Mouse (Mus musculus): ENCODE measurements around the gene Dlx1. TPM values are rescaled to one million over a fixed set of nuclear protein-coding genes. Genes with fewer than 3 reads are reported as not detected.

Gene Dlx1
- polyA plus RNA-seq, 1 experiment = 0.64 TPM

DNA sequence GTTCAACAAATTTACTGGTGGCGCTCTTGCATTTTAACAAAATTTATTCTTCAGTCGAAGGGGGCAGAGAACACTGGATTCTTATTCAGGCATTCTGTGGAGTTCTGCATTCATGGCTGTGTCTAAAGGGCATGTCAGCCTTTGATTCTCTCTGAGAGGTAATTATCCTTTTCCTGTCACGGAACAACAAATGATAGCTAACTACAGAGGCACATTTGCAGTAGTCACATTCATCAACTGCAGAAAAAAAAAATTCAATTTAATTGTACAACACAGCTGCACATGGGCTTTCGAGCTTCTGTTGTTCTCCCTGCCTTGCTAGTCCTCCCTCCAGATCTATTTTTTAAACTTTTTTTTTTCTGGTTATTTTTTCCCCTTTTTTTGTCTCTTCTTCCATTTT is 10.9 kb upstream of the Dlx1 start:
- H3K4me3 ChIP-seq = no peak overlapping the region
- H3K36me3 ChIP-seq (ENCODE audit: control insufficient read depth, insufficient read depth) = no peaks in the 10 kb centered on the region
- TF ChIP-seq REST (IDR thresholded peaks at IDR 0.05; ENCODE audit: insufficient read depth, insufficient read length) (no peak), MYOD1 (IDR thresholded peaks at IDR 0.05; ENCODE audit: control insufficient read depth in 1 of 3, insufficient read length in 2 of 3, low read depth in 2 of 3) (no peak), CEBPB (IDR thresholded peaks at IDR 0.05; ENCODE audit: insufficient read depth, poor library complexity, severe bottlenecking) (no peak), MYOG (IDR thresholded peaks at IDR 0.05; ENCODE audit: control insufficient read depth in 1 of 3, insufficient read depth in 1 of 3, insufficient read length in 2 of 3, low read depth in 2 of 3) (no peak), TCF3 (IDR thresholded peaks at IDR 0.05; ENCODE audit: insufficient read length, low read depth) (no peak), TCF12 (IDR thresholded peaks at IDR 0.05; ENCODE audit: insufficient read depth, poor library complexity, severe bottlenecking) (no peak), POLR2AphosphoS2 (IDR thresholded peaks at IDR 0.05; ENCODE audit: insufficient read length, low read depth) (no peak), POLR2A (IDR thresholded peaks at IDR 0.05; ENCODE audit: insufficient read length, low read depth) (no peak), MAX (IDR thresholded peaks at IDR 0.05; ENCODE audit: low read depth) (no peak), E2F4 (IDR thresholded peaks at IDR 0.05; ENCODE audit: insufficient read depth) (no peak), USF1 (IDR thresholded peaks at IDR 0.05; ENCODE audit: low read depth) (no peak), SRF (IDR thresholded peaks at IDR 0.05; ENCODE audit: control insufficient read depth, insufficient read length, low read depth) (no peak)
- no peaks in the 10 kb centered on the region for H3K27me3 ChIP-seq (ENCODE audit: control insufficient read depth, insufficient read depth, insufficient read length)
- no peak overlapping the region for H3ac ChIP-seq (ENCODE audit: control insufficient read depth, insufficient read length)
- no peak overlapping the region for H3K4me2 ChIP-seq (ENCODE audit: low read depth)
- no peaks in the 10 kb centered on the region for H3K79me2 ChIP-seq (ENCODE audit: control insufficient read depth, insufficient read depth)

DNA sequence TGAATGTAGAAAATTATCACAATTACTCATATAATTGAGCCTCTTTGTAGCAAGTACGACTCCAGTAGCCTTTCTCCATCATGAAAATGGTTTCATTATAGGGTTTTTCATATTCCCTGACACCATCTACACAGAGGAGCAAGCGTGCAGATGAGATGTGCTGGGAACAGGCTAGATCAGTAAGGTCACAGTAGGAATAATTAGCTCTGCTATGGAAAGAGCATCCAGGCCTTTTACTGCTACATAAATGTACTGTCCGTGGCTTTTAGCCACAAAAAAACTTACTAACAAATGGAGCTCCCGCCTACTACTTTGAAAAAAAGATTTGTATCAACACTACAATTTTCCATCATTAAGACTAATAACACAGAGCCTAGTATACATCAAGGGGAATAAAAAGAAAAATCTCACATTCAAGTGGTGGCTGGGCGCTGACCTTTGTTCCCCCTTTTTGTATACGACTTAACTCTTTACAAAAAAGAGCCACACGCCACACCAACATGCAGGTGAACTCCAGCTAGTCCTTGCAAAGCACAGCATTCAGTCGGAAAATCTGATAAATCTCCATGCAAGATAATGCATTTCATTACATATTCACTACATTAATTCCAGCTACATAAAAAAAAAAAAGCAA is 10.3 kb upstream of the Dlx1 start:
- Histone ChIP-seq H3K36me3 (ENCODE audit: control insufficient read depth, insufficient read depth) (no peaks in the 10 kb centered on the region), H3ac (ENCODE audit: control insufficient read depth, insufficient read length) (no peak overlapping the region), H3K4me3 (no peak overlapping the region), H3K79me2 (ENCODE audit: control insufficient read depth, insufficient read depth) (no peaks in the 10 kb centered on the region), H3K4me2 (ENCODE audit: low read depth) (no peak overlapping the region), H3K27me3 (ENCODE audit: control insufficient read depth, insufficient read depth, insufficient read length) (no peaks in the 10 kb centered on the region)
- TF ChIP-seq USF1 (IDR thresholded peaks at IDR 0.05; ENCODE audit: low read depth) (no peak), MYOD1 (IDR thresholded peaks at IDR 0.05; ENCODE audit: control insufficient read depth in 1 of 3, insufficient read length in 2 of 3, low read depth in 2 of 3) (no peak), TCF3 (IDR thresholded peaks at IDR 0.05; ENCODE audit: insufficient read length, low read depth) (no peak), SRF (IDR thresholded peaks at IDR 0.05; ENCODE audit: control insufficient read depth, insufficient read length, low read depth) (no peak), E2F4 (IDR thresholded peaks at IDR 0.05; ENCODE audit: insufficient read depth) (no peak), POLR2AphosphoS2 (IDR thresholded peaks at IDR 0.05; ENCODE audit: insufficient read length, low read depth) (no peak), POLR2A (IDR thresholded peaks at IDR 0.05; ENCODE audit: insufficient read length, low read depth) (no peak), MYOG (IDR thresholded peaks at IDR 0.05; ENCODE audit: control insufficient read depth in 1 of 3, insufficient read depth in 1 of 3, insufficient read length in 2 of 3, low read depth in 2 of 3) (no peak), CEBPB (IDR thresholded peaks at IDR 0.05; ENCODE audit: insufficient read depth, poor library complexity, severe bottlenecking) (no peak), MAX (IDR thresholded peaks at IDR 0.05; ENCODE audit: low read depth) (no peak), TCF12 (IDR thresholded peaks at IDR 0.05; ENCODE audit: insufficient read depth, poor library complexity, severe bottlenecking) (no peak), REST (IDR thresholded peaks at IDR 0.05; ENCODE audit: insufficient read depth, insufficient read length) (no peak)

DNA sequence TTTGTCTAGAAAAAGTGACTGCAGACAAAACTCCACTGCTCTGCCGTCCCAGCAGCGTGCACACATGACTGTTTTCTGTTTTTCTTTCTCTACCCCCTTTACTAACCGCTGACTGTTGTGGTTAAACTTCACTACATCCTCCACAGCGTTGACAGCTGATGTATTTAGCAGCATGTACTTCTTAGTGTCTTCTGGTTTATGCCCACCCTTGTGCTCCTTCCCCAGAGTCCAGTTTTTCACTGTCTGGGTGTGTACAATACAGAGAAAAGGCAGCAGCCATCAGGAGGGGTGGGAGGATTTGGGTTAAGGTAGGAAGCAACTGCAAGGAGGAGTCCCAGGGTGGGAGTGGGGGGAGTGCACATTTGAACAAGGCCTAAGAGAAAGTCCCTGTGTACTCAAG is 5.0 kb upstream of the Dlx1 start:
- Histone ChIP-seq H3K4me2 (ENCODE audit: low read depth) (no peak overlapping the region), H3K4me3 (no peak overlapping the region), H3K36me3 (ENCODE audit: control insufficient read depth, insufficient read depth) (no peaks in the 10 kb centered on the region), H3K27me3 (ENCODE audit: control insufficient read depth, insufficient read depth, insufficient read length) (no peaks in the 10 kb centered on the region), H3K79me2 (ENCODE audit: control insufficient read depth, insufficient read depth) (no peaks in the 10 kb centered on the region), H3ac (ENCODE audit: control insufficient read depth, insufficient read length) (no peak overlapping the region)
- TF ChIP-seq E2F4 (IDR thresholded peaks at IDR 0.05; ENCODE audit: insufficient read depth) (no peak), TCF12 (IDR thresholded peaks at IDR 0.05; ENCODE audit: insufficient read depth, poor library complexity, severe bottlenecking) (no peak), MAX (IDR thresholded peaks at IDR 0.05; ENCODE audit: low read depth) (no peak), USF1 (IDR thresholded peaks at IDR 0.05; ENCODE audit: low read depth) (no peak), POLR2A (IDR thresholded peaks at IDR 0.05; ENCODE audit: insufficient read length, low read depth) (no peak), SRF (IDR thresholded peaks at IDR 0.05; ENCODE audit: control insufficient read depth, insufficient read length, low read depth) (no peak), POLR2AphosphoS2 (IDR thresholded peaks at IDR 0.05; ENCODE audit: insufficient read length, low read depth) (no peak), TCF3 (IDR thresholded peaks at IDR 0.05; ENCODE audit: insufficient read length, low read depth) (no peak), MYOG (IDR thresholded peaks at IDR 0.05; ENCODE audit: control insufficient read depth in 1 of 3, insufficient read depth in 1 of 3, insufficient read length in 2 of 3, low read depth in 2 of 3) (no peak), MYOD1 (IDR thresholded peaks at IDR 0.05; ENCODE audit: control insufficient read depth in 1 of 3, insufficient read length in 2 of 3, low read depth in 2 of 3) (no peak), CEBPB (IDR thresholded peaks at IDR 0.05; ENCODE audit: insufficient read depth, poor library complexity, severe bottlenecking) (no peak), REST (IDR thresholded peaks at IDR 0.05; ENCODE audit: insufficient read depth, insufficient read length) (no peak)

DNA sequence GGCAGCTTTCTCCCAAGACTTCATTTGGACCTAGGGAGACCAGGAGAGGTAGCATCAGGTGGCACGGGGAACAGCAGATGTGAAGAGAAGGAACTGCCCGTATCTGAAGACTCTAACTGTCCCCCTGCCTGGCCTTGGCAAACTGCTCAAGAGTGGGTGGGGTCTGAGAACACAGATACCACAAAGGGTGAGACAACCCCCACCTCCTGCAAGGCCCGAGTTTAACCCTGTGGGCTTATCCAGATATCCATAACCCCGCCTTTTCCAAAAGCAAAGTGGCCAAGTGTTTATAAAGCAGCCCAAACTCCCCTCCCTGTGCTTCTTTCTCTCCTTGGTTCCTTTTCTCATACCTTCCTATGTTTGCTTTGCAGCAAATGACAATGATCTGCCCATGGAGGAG is 4.5 kb upstream of the Dlx1 start:
- Histone ChIP-seq H3K36me3 (ENCODE audit: control insufficient read depth, insufficient read depth) (no peaks in the 10 kb centered on the region), H3K4me2 (ENCODE audit: low read depth) (no peak overlapping the region), H3K79me2 (ENCODE audit: control insufficient read depth, insufficient read depth) (no peaks in the 10 kb centered on the region), H3K4me3 (no peak overlapping the region), H3K27me3 (ENCODE audit: control insufficient read depth, insufficient read depth, insufficient read length) (no peaks in the 10 kb centered on the region), H3ac (ENCODE audit: control insufficient read depth, insufficient read length) (no peak overlapping the region)
- TF ChIP-seq SRF (IDR thresholded peaks at IDR 0.05; ENCODE audit: control insufficient read depth, insufficient read length, low read depth) (no peak), TCF12 (IDR thresholded peaks at IDR 0.05; ENCODE audit: insufficient read depth, poor library complexity, severe bottlenecking) (no peak), MYOG (IDR thresholded peaks at IDR 0.05; ENCODE audit: control insufficient read depth in 1 of 3, insufficient read depth in 1 of 3, insufficient read length in 2 of 3, low read depth in 2 of 3) (no peak), MAX (IDR thresholded peaks at IDR 0.05; ENCODE audit: low read depth) (no peak), MYOD1 (IDR thresholded peaks at IDR 0.05; ENCODE audit: control insufficient read depth in 1 of 3, insufficient read length in 2 of 3, low read depth in 2 of 3) (no peak), POLR2AphosphoS2 (IDR thresholded peaks at IDR 0.05; ENCODE audit: insufficient read length, low read depth) (no peak), CEBPB (IDR thresholded peaks at IDR 0.05; ENCODE audit: insufficient read depth, poor library complexity, severe bottlenecking) (no peak), E2F4 (IDR thresholded peaks at IDR 0.05; ENCODE audit: insufficient read depth) (no peak), POLR2A (IDR thresholded peaks at IDR 0.05; ENCODE audit: insufficient read length, low read depth) (no peak), TCF3 (IDR thresholded peaks at IDR 0.05; ENCODE audit: insufficient read length, low read depth) (no peak), USF1 (IDR thresholded peaks at IDR 0.05; ENCODE audit: low read depth) (no peak), REST (IDR thresholded peaks at IDR 0.05; ENCODE audit: insufficient read depth, insufficient read length) (no peak)
